Mouse (Mus musculus): ENCODE measurements at regions not wholly inside any gene's neighbourhood (a gene's known extent, or its start where the extent isn't known, plus 50 kb on each side); places are given as distances from the start of the nearest gene placed in this dataset.

- Histone ChIP-seq H3K4me3 (no peak overlapping the region), H3K27me3 (no peaks in the 10 kb centered on the region), H3K9me3 (no peaks in the 10 kb centered on the region), H3K4me1 (peaks cover 22% of the 10 kb centered on the region), H3K36me3 (no peaks in the 10 kb centered on the region), H3K27ac (replicated peaks) (no peak overlapping the region), H3K9ac (replicated peaks) (no peak overlapping the region), H3K4me2 (replicated peaks) (no peak overlapping the region)
- ATAC-seq (replicated peaks): no peak
- 65% methylated on average over 4 of the region's 4 CpGs for WGBS
Observed at GRCm38 (mm10) chr1:41386435-41386834, 581.0 kb downstream of the Tmem182 start.

GRCm38 (mm10) chr1:41390102-41390884 is 584.9 kb downstream of the Tmem182 start:
- Histone ChIP-seq H3K27ac (replicated peaks) (peak overlapping the region; percentile 63), H3K9me3 (no peaks in the 10 kb centered on the region), H3K4me1 (peaks cover 20% of the 10 kb centered on the region), H3K4me2 (replicated peaks) (0 out of 2 replicates have a peak overlapping the region, but pooled peaks have one; percentile 0), H3K27me3 (no peaks in the 10 kb centered on the region), H3K9ac (replicated peaks) (no peak overlapping the region), H3K4me3 (no peak overlapping the region), H3K36me3 (no peaks in the 10 kb centered on the region)
- WGBS: 1% methylated on average over 11 of the region's 11 CpGs
- peak; percentile 95 for ATAC-seq (replicated peaks)

- Histone ChIP-seq H3K4me1 (peaks cover 20% of the 10 kb centered on the region), H3K27me3 (no peaks in the 10 kb centered on the region), H3K4me3 (no peak overlapping the region), H3K4me2 (replicated peaks) (no peak overlapping the region), H3K9me3 (no peaks in the 10 kb centered on the region), H3K27ac (replicated peaks) (no peak overlapping the region), H3K9ac (replicated peaks) (no peak overlapping the region), H3K36me3 (no peaks in the 10 kb centered on the region)
- WGBS: 49% methylated on average over 7 of the region's 7 CpGs
- no peak for ATAC-seq (replicated peaks)
Observed at GRCm38 (mm10) chr1:41391071-41391470, 585.7 kb downstream of the Tmem182 start.

GRCm38 (mm10) chr1:41393287-41393686 is 587.9 kb downstream of the Tmem182 start:
- H3K9ac ChIP-seq (replicated peaks): no peak overlapping the region
- H3K27me3 ChIP-seq: no peaks in the 10 kb centered on the region
- no peak overlapping the region for H3K4me3 ChIP-seq
- H3K36me3 ChIP-seq: no peaks in the 10 kb centered on the region
- H3K9me3 ChIP-seq: no peaks in the 10 kb centered on the region
- H3K27ac ChIP-seq (replicated peaks): no peak overlapping the region
- H3K4me1 ChIP-seq: peaks cover 20% of the 10 kb centered on the region
- H3K4me2 ChIP-seq (replicated peaks): no peak overlapping the region
- no peak for ATAC-seq (replicated peaks)
- WGBS: 89% methylated on average over 4 of the region's 4 CpGs

GRCm38 (mm10) chr1:41395081-41395480 is 589.7 kb downstream of the Tmem182 start:
- H3K27me3 ChIP-seq: no peaks in the 10 kb centered on the region
- H3K9ac ChIP-seq (replicated peaks): no peak overlapping the region
- H3K4me2 ChIP-seq (replicated peaks): no peak overlapping the region
- no peaks in the 10 kb centered on the region for H3K9me3 ChIP-seq
- no peaks in the 10 kb centered on the region for H3K36me3 ChIP-seq
- H3K27ac ChIP-seq (replicated peaks): no peak overlapping the region
- peaks cover 10% of the 10 kb centered on the region for H3K4me1 ChIP-seq
- ATAC-seq (replicated peaks): no peak
- no peak overlapping the region for H3K4me3 ChIP-seq
- WGBS: 76% methylated on average over 3 of the region's 3 CpGs

- no peaks in the 10 kb centered on the region for H3K36me3 ChIP-seq
- no peaks in the 10 kb centered on the region for H3K4me1 ChIP-seq
- no peak overlapping the region for H3K27ac ChIP-seq (replicated peaks)
- no peak overlapping the region for H3K4me2 ChIP-seq (replicated peaks)
- no peaks in the 10 kb centered on the region for H3K27me3 ChIP-seq
- no peak overlapping the region for H3K4me3 ChIP-seq
- no peak overlapping the region for H3K9ac ChIP-seq (replicated peaks)
- 72% methylated on average over 5 of the region's 5 CpGs for WGBS
- no peak for ATAC-seq (replicated peaks)
- H3K9me3 ChIP-seq: no peaks in the 10 kb centered on the region
Observed at GRCm38 (mm10) chr1:41410533-41410932, 605.1 kb downstream of the Tmem182 start.

GRCm38 (mm10) chr1:41411641-41412040 is 606.2 kb downstream of the Tmem182 start:
- no peaks in the 10 kb centered on the region for H3K4me1 ChIP-seq
- no peaks in the 10 kb centered on the region for H3K9me3 ChIP-seq
- H3K27me3 ChIP-seq: no peaks in the 10 kb centered on the region
- H3K27ac ChIP-seq (replicated peaks): no peak overlapping the region
- H3K4me2 ChIP-seq (replicated peaks): no peak overlapping the region
- no peaks in the 10 kb centered on the region for H3K36me3 ChIP-seq
- no peak overlapping the region for H3K4me3 ChIP-seq
- no peak for ATAC-seq (replicated peaks)
- no peak overlapping the region for H3K9ac ChIP-seq (replicated peaks)
- 60% methylated on average over 3 of the region's 3 CpGs for WGBS

GRCm38 (mm10) chr1:41412078-41412477 is 606.7 kb downstream of the Tmem182 start:
- Histone ChIP-seq H3K4me3 (no peak overlapping the region), H3K4me2 (replicated peaks) (no peak overlapping the region), H3K9ac (replicated peaks) (no peak overlapping the region), H3K9me3 (no peaks in the 10 kb centered on the region), H3K27ac (replicated peaks) (no peak overlapping the region), H3K27me3 (no peaks in the 10 kb centered on the region), H3K4me1 (no peaks in the 10 kb centered on the region), H3K36me3 (no peaks in the 10 kb centered on the region)
- WGBS: 90% methylated on average over 8 of the region's 8 CpGs
- ATAC-seq (replicated peaks): no peak

GRCm38 (mm10) chr1:41420489-41421327 is 615.3 kb downstream of the Tmem182 start:
- no peaks in the 10 kb centered on the region for H3K36me3 ChIP-seq
- H3K4me3 ChIP-seq: no peak overlapping the region
- no peaks in the 10 kb centered on the region for H3K27me3 ChIP-seq
- no peak overlapping the region for H3K4me2 ChIP-seq (replicated peaks)
- no peaks in the 10 kb centered on the region for H3K9me3 ChIP-seq
- no peak overlapping the region for H3K9ac ChIP-seq (replicated peaks)
- ATAC-seq (replicated peaks): no peak
- WGBS: 89% methylated on average over 3 of the region's 3 CpGs
- H3K4me1 ChIP-seq: no peaks in the 10 kb centered on the region
- H3K27ac ChIP-seq (replicated peaks): no peak overlapping the region

- WGBS: 9% methylated on average over 6 of the region's 6 CpGs
- Histone ChIP-seq H3K9ac (replicated peaks) (no peak overlapping the region), H3K27ac (replicated peaks) (peak overlapping the region; percentile 23; the same call in 1 of the 2 replicates), H3K9me3 (no peaks in the 10 kb centered on the region), H3K27me3 (no peaks in the 10 kb centered on the region), H3K36me3 (no peaks in the 10 kb centered on the region), H3K4me3 (no peak overlapping the region), H3K4me1 (peaks cover 39% of the 10 kb centered on the region), H3K4me2 (replicated peaks) (0 out of 2 replicates have a peak overlapping the region, but pooled peaks have one; percentile 6)
- ATAC-seq (replicated peaks): peak; percentile 85
Observed at GRCm38 (mm10) chr1:41427853-41428252, 622.5 kb downstream of the Tmem182 start.

GRCm38 (mm10) chr1:41431127-41431690 is 625.8 kb downstream of the Tmem182 start:
- ATAC-seq (replicated peaks): peak; percentile 77
- no peak overlapping the region for H3K9ac ChIP-seq (replicated peaks)
- no peaks in the 10 kb centered on the region for H3K36me3 ChIP-seq
- H3K27ac ChIP-seq (replicated peaks): 0 out of 2 replicates have a peak overlapping the region, but pooled peaks have one; percentile 34
- no peaks in the 10 kb centered on the region for H3K27me3 ChIP-seq
- no peak overlapping the region for H3K4me3 ChIP-seq
- WGBS: 4% methylated on average over 7 of the region's 7 CpGs
- peaks cover 39% of the 10 kb centered on the region for H3K4me1 ChIP-seq
- H3K4me2 ChIP-seq (replicated peaks): peak overlapping the region; percentile 17
- H3K9me3 ChIP-seq: no peaks in the 10 kb centered on the region

- no peak overlapping the region for H3K4me3 ChIP-seq
- no peak overlapping the region for H3K4me2 ChIP-seq (replicated peaks)
- H3K27ac ChIP-seq (replicated peaks): no peak overlapping the region
- no peaks in the 10 kb centered on the region for H3K9me3 ChIP-seq
- 77% methylated on average over 3 of the region's 3 CpGs for WGBS
- no peaks in the 10 kb centered on the region for H3K36me3 ChIP-seq
- no peaks in the 10 kb centered on the region for H3K27me3 ChIP-seq
- peaks cover 15% of the 10 kb centered on the region for H3K4me1 ChIP-seq
- no peak overlapping the region for H3K9ac ChIP-seq (replicated peaks)
- ATAC-seq (replicated peaks): no peak
Observed at GRCm38 (mm10) chr1:41435379-41435778, 630.0 kb downstream of the Tmem182 start.

Measured in forebrain, embryonic 15.5 days (tissue).